Mouse (Mus musculus) E14TG2a.4 (cell line): ENCODE data around the gene Git1.

Source experiments
- H3K27me3 ChIP-seq: 2 replicates; pipeline ENCODE4 v1.6.1; 2014; ENCODE audit warnings: low read length, control low read depth; ENCODE audit not compliant: insufficient read depth
- H3K36me3 ChIP-seq: 2 replicates; pipeline ENCODE4 v1.6.1; 2014; ENCODE audit warnings: low read length, control low read depth; ENCODE audit not compliant: insufficient read depth
- H3K4me1 ChIP-seq: replicated peaks from 2 replicates; pipeline ENCODE4 v1.6.1; 2014; ENCODE audit warnings: low read depth, low read length, control low read depth
- H3K4me3 ChIP-seq: replicated peaks from 2 replicates; pipeline ENCODE4 v1.5.1; 2014; ENCODE audit warnings: mild to moderate bottlenecking, low read length
- H3K9me3 ChIP-seq: 2 replicates; pipeline ENCODE4 v1.6.1; 2014; ENCODE audit warnings: low read length, control low read depth
- CTCF ChIP-seq: conservative IDR thresholded peaks from 2 replicates; pipeline ENCODE4 v1.5.1; 2014; ENCODE audit warnings: low read length
- NANOG ChIP-seq: IDR thresholded peaks from 2 replicates; pipeline ENCODE4 v1.6.1; 2014; ENCODE audit warnings: borderline replicate concordance, low read length, mixed read lengths
- POU5F1 ChIP-seq: IDR thresholded peaks from 2 replicates; pipeline ENCODE4 v1.6.1; 2014; ENCODE audit warnings: low read length, borderline replicate concordance

Gene Git1

DNA sequence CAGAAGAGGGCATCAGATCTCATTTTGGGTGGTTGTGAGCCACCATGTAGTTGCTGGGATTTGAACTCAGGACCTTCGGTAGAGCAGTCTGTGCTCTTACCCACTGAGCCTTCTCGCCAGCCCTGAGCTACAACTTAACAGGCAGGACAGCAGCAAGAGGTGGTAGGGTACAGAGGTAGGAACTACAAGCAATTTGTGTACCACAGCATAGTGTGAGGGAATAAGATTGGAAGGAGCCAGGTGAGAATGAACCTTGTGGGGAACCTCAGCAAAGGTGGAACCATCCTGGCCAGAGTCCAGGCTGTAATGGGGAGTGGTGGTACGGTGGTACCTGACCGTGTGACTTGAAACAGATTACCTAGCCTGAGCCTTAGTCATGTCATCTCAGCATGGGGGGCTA lies 8.6 kb downstream of the Git1 start:
- Histone ChIP-seq H3K9me3 (no peaks in the 10 kb centered on the region), H3K27me3 (no peaks in the 10 kb centered on the region), H3K4me1 (peaks cover 100% of the 10 kb centered on the region), H3K4me3 (peak overlapping the region; percentile 46; the same call in 1 of the 2 replicates), H3K36me3 (peaks cover 86% of the 10 kb centered on the region)
- no peak for TF ChIP-seq NANOG
- no peak; the same call in 1 of the 2 replicates for TF ChIP-seq CTCF
- TF ChIP-seq POU5F1 = no peak

DNA sequence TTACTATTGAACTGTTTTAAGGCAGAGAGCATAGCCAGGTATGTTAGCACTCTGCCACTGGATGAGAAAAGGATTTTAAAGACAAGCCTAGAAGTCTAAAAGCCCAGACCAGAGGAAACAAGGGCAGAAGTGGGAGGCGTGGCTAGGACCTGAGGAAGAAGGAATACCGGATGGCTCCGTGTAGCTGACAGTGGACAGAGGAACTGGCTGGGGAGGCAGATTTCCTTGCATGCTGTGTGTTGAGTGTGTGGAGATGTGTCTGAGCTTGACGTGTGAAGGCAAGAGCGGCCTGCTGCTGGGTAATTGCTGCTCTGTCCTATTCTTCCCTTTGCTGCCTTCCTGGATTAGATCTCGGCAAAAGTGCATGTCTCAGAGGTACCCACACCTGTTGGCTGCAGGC lies 9.1 kb downstream of the Git1 start:
- TF ChIP-seq CTCF = no peak; the same call in 1 of the 2 replicates
- no peak for TF ChIP-seq POU5F1
- TF ChIP-seq NANOG = no peak
- Histone ChIP-seq H3K36me3 (peaks cover 91% of the 10 kb centered on the region), H3K9me3 (no peaks in the 10 kb centered on the region), H3K4me3 (peak overlapping the region; percentile 46), H3K4me1 (peaks cover 100% of the 10 kb centered on the region), H3K27me3 (no peaks in the 10 kb centered on the region)

DNA sequence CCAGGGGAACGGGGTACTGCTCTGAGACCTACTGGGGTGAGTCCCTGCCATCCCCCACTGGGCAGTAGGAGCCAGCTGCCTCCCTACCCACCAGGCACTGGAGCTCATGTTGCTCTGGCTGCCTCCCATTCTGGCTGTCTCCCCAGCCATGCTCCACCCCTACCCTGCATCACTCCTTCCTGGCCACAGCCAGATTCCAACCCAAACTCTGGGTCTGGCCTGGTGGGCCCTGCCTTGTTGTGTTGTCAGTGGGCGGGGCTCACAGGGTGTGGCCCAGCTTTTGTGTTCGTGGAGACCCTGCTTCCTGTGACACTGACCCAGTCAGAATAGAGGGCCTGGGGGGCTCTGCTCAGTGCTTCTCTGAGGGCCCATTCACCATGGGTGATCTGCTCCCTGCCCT lies 10.1 kb downstream of the Git1 start:
- TF ChIP-seq NANOG = no peak
- no peak for TF ChIP-seq CTCF
- TF ChIP-seq POU5F1 = no peak
- peaks cover 93% of the 10 kb centered on the region for H3K36me3 ChIP-seq
- no peaks in the 10 kb centered on the region for H3K27me3 ChIP-seq
- H3K4me1 ChIP-seq = peaks cover 98% of the 10 kb centered on the region
- H3K9me3 ChIP-seq = no peaks in the 10 kb centered on the region
- peak overlapping the region; percentile 46 for H3K4me3 ChIP-seq

DNA sequence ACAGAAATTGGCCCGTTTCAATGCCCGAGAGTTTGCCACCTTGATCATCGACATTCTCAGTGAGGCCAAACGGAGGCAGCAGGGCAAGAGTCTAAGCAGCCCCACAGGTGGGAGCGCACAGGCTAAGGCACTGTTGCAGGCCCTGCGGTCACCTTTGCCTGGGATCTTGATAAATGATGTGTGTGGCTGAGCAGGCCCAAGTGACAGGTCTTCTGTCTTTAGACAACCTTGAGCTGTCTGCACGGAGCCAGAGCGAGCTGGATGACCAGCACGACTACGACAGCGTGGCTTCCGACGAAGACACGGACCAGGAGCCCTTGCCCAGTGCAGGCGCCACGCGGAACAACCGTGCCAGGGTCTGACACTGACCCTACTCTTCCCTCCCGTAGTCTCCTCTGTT lies 11.0 kb downstream of the Git1 start:
- peaks cover 97% of the 10 kb centered on the region for H3K4me1 ChIP-seq
- TF ChIP-seq CTCF (no peak), NANOG (no peak), POU5F1 (no peak)

DNA sequence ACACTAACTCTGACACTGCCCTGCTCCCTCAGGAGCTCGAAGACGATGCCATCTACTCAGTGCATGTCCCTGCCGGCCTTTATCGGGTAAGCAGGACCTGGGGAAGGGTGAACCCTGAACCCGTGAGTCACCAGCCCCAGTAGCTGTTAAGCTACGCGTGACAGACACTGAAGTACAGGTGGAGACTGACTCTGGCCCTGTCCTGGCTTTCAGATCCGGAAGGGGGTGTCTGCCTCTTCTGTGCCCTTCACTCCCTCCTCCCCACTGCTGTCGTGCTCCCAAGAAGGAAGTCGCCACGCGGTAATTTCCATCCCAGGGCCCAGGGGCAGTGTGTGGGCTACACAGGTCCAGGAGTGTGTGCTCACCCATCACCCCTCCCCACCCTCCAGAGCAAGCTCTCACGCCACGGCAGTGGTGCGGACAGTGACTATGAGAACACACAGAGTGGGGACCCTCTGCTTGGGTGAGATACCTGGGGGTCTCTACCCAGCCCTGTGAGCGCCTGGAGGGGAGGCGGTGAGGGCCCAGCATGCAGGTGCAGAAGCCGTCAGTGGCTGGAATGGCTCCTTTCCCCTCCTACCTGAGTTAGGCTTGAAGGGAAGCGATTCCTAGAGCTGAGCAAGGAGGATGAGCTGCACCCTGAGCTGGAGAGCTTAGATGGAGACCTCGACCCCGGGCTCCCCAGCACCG lies 12.1 kb downstream of the Git1 start:
- Histone ChIP-seq H3K9me3 (no peaks in the 10 kb centered on the region), H3K4me1 (peaks cover 92% of the 10 kb centered on the region), H3K36me3 (peaks cover 84% of the 10 kb centered on the region), H3K27me3 (no peaks in the 10 kb centered on the region), H3K4me3 (peak overlapping the region; percentile 46; the same call in 1 of the 2 replicates)
- no peak for TF ChIP-seq CTCF
- no peak for TF ChIP-seq NANOG
- TF ChIP-seq POU5F1 = no peak

More for the DNA sequence above, 11.0 kb downstream of the Git1 start:
- Histone ChIP-seq H3K27me3 (no peaks in the 10 kb centered on the region), H3K9me3 (no peaks in the 10 kb centered on the region), H3K4me3 (peak overlapping the region; percentile 46), H3K36me3 (peaks cover 84% of the 10 kb centered on the region)

DNA sequence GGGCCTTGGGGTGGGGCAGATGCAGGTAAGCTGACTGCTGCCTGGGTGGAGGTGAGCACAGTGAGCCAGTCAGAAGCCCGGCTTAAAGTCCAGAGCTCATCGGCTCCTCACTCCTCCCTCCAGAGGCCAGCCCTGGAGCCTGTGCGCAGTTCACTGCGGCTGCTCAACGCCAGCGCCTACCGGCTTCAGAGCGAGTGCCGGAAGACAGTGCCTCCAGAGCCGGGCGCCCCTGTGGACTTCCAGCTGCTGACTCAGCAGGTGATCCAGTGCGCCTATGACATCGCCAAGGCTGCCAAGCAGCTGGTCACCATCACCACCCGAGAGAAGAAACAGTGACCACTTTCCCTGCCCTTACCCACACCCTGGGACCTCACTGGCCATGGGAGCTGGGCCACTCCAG lies 12.9 kb downstream of the Git1 start:
- Histone ChIP-seq H3K36me3 (peaks cover 76% of the 10 kb centered on the region), H3K4me3 (0 out of 2 replicates have a peak overlapping the region, but pooled peaks have one; percentile 46), H3K4me1 (peaks cover 83% of the 10 kb centered on the region), H3K27me3 (0 out of 2 replicates have a peak, but pooled peaks cover 2% of the 10 kb centered on the region), H3K9me3 (no peaks in the 10 kb centered on the region)
- no peak for TF ChIP-seq NANOG
- no peak for TF ChIP-seq CTCF
- TF ChIP-seq POU5F1 = no peak

DNA sequence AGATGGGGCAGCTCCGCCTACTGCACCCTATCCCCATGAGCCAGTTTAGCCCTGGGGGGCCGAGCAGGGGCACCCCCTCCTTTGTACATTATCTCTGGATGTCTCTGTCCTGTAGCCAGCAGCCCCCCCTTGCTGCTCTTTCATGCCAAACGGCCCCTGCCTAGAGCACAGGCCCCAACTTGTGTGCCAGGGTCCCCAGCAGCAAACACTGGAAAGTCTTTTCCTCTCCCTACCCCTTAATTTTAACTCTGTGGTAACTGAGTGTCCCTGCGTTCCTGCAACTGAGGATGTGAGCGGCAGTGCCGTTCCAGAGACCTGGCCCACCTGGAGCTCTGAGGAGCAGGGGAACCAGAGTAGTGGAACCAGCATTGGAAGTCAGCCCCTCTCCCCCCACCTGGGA lies 13.6 kb downstream of the Git1 start:
- H3K36me3 ChIP-seq = peaks cover 69% of the 10 kb centered on the region
- TF ChIP-seq POU5F1 (no peak), NANOG (no peak), CTCF (no peak)
- H3K4me3 ChIP-seq = no peak overlapping the region
- 0 out of 2 replicates have a peak, but pooled peaks cover 2% of the 10 kb centered on the region for H3K27me3 ChIP-seq
- peaks cover 77% of the 10 kb centered on the region for H3K4me1 ChIP-seq
- H3K9me3 ChIP-seq = no peaks in the 10 kb centered on the region

DNA sequence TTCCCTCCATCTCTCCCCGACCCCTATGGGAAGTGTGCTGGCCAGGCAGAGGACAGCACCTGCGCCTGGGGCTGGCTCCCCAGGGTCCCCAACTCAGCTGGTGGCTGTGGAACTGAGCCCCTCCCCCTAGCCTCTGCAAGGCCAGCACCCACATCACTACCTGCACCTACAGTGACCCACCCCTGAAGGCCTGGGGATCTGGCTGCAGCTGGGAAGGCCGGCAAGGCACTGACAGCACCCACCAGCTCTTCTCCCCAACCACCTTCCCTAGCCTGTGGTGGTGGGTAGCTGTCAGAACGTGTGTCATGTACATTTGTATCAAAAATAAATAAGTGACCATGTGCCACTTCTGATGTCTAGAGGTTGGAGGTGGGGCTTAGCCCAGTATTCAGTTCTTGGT lies 14.1 kb downstream of the Git1 start:
- H3K4me3 ChIP-seq = no peak overlapping the region
- peaks cover 75% of the 10 kb centered on the region for H3K4me1 ChIP-seq
- TF ChIP-seq POU5F1 = no peak
- TF ChIP-seq NANOG = no peak
- no peak for TF ChIP-seq CTCF
- no peaks in the 10 kb centered on the region for H3K9me3 ChIP-seq
- peaks cover 5% of the 10 kb centered on the region; the same call in 1 of the 2 replicates for H3K27me3 ChIP-seq
- peaks cover 64% of the 10 kb centered on the region for H3K36me3 ChIP-seq
